Mouse (Mus musculus) liver, embryonic 12.5 days (tissue): Measurements from ENCODE around the gene Gtpbp6. TPM values are rescaled to one million over a fixed set of nuclear protein-coding genes. Genes with fewer than 3 reads are reported as not detected.
"Not testable (repeated sequence)": the region's sequence is repeated elsewhere in the genome, so short reads cannot be mapped to it uniquely, and the experiment has no call there.

Experiments
- ATAC-seq: fragments of 200-750 bp; cut with Nextera tagmentation; 2 replicates; pipeline ENCODE4 v1.8.0; 2017; ENCODE audit warnings: moderate number of reproducible peaks, mild to moderate bottlenecking, moderate library complexity
- H3K27ac ChIP-seq: fragments of 300-500 bp; sonication (generic); 2 replicates; pipeline ENCODE4 v1.5.1; 2016; ENCODE audit warnings: mild to moderate bottlenecking
- H3K27me3 ChIP-seq: fragments of 300-500 bp; sonication (generic); replicated peaks from 2 replicates; pipeline ENCODE4 v1.6.1; 2016; ENCODE audit warnings: mild to moderate bottlenecking, moderate library complexity
- H3K36me3 ChIP-seq: fragments of 300-500 bp; sonication (generic); 2 replicates; pipeline ENCODE4 v1.6.1; 2016; ENCODE audit warnings: mild to moderate bottlenecking, moderate library complexity
- H3K4me1 ChIP-seq: fragments of 300-500 bp; sonication (generic); 2 replicates; pipeline ENCODE4 v1.6.1; 2016
- H3K4me2 ChIP-seq: fragments of 300-500 bp; sonication (generic); 2 replicates; pipeline ENCODE4 v1.6.1; 2016; ENCODE audit warnings: mild to moderate bottlenecking, moderate library complexity
- H3K4me3 ChIP-seq: fragments of 300-500 bp; sonication (generic); 2 replicates; pipeline ENCODE4 v1.5.1; 2016; ENCODE audit warnings: mild to moderate bottlenecking, moderate library complexity
- H3K9ac ChIP-seq: fragments of 300-500 bp; sonication (generic); 2 replicates; pipeline ENCODE4 v1.6.1; 2016; ENCODE audit warnings: mild to moderate bottlenecking, moderate library complexity
- H3K9me3 ChIP-seq: fragments of 300-500 bp; sonication (generic); replicated peaks from 2 replicates; pipeline ENCODE4 v1.6.1; 2016; ENCODE audit warnings: mild to moderate bottlenecking, moderate library complexity
- WGBS: fragments of 180-500 bp; shearing (Covaris S2); methylation state at CpG from one replicate; pipeline ENCODE4 v1.1.7; 2016; ENCODE audit not compliant: insufficient replicate concordance; 5-methylcytosine and 5-hydroxymethylcytosine counted together
- polyA plus RNA-seq: library from polyadenylated mRNA; unstranded; fragments of >200 nt; fragmentation: Nextera tagmentation; extraction: Ambion mirVana; gene quantifications from 2 replicates; pipeline ENCODE4 v1.2.1, GENCODE M21; 2016

Gene Gtpbp6
- polyA plus RNA-seq, 1 experiment from 2014 or later, result 17.5 TPM

- Histone ChIP-seq H3K27ac (no peak overlapping the region), H3K4me1 (peaks cover 40% of the 10 kb centered on the region), H3K9ac (no peak overlapping the region), H3K27me3 (peaks cover 32% of the 10 kb centered on the region), H3K9me3 (no peaks in the 10 kb centered on the region), H3K4me2 (no peak overlapping the region), H3K36me3 (peaks cover 18% of the 10 kb centered on the region), H3K4me3 (no peak overlapping the region)
- ATAC-seq, result no peak
- 81% methylated on average over 1 of the region's 1 CpGs for WGBS
Measured at GRCm38 (mm10) chr5:110098991-110099477, 9.0 kb downstream of the Gtpbp6 start.

- Histone ChIP-seq H3K4me1 (peaks cover 19% of the 10 kb centered on the region), H3K27me3 (peaks cover 12% of the 10 kb centered on the region), H3K9ac (peak overlapping the region; percentile 69), H3K27ac (peak overlapping the region; percentile 85), H3K36me3 (no peaks in the 10 kb centered on the region), H3K4me3 (peak overlapping the region; percentile 59), H3K4me2 (peak overlapping the region; percentile 83), H3K9me3 (no peaks in the 10 kb centered on the region)
- peak; percentile 38 for ATAC-seq
- 3% methylated on average over 4 of the region's 4 CpGs for WGBS
Measured at GRCm38 (mm10) chr5:110094847-110095213, 13.2 kb downstream of the Gtpbp6 start.

- no peaks in the 10 kb centered on the region for H3K9me3 ChIP-seq
- H3K4me1 ChIP-seq, result peaks cover 19% of the 10 kb centered on the region
- H3K4me2 ChIP-seq, result peak within 1 kb of the TSS; percentile 83
- under 1% methylated on average over 25 of the region's 25 CpGs for WGBS
- peak; percentile 97 for ATAC-seq
- H3K4me3 ChIP-seq, result peak within 1 kb of the TSS; percentile 59
- no peaks in the 10 kb centered on the region for H3K36me3 ChIP-seq
- peaks cover 7% of the 10 kb centered on the region; the same call in 1 of the 2 replicates for H3K27me3 ChIP-seq
- H3K27ac ChIP-seq, result peak within 1 kb of the TSS; percentile 85
- peak within 1 kb of the TSS; percentile 69 for H3K9ac ChIP-seq
Measured at GRCm38 (mm10) chr5:110094030-110094846, 13.8 kb downstream of the Gtpbp6 start, which contains the start of gene Gm35315. Gene Gm35315 (minus strand): TSS chr5:110094420.

DNA sequence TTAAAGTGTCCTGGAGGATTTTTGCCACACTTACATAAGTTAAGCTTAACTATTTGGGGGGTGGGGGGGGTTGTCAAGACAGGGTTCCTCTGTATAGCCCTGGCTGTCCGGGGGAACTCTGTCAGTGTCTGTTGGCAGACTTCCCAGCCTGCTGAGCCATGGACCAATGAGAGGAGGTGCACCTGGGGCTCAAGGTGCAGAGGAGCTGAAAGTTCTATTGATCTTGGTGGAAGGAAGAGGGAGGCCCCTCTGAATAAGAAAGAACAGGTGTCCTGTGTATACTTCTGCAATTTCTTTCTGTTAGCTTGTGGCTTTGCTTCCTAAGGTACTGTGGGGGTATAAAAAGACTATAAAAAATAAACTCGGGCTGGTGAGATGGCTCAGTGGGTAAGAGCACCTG, 16.5 kb downstream of the Gtpbp6 start:
- H3K4me2 ChIP-seq, result no peak overlapping the region
- WGBS, result 63% methylated on average over 2 of the region's 2 CpGs
- no peaks in the 10 kb centered on the region for H3K9me3 ChIP-seq
- H3K36me3 ChIP-seq, result no peaks in the 10 kb centered on the region
- H3K4me3 ChIP-seq, result no peak overlapping the region
- no peaks in the 10 kb centered on the region for H3K27me3 ChIP-seq
- no peak overlapping the region for H3K27ac ChIP-seq
- ATAC-seq, result no peak
- H3K4me1 ChIP-seq, result peaks cover 19% of the 10 kb centered on the region
- no peak overlapping the region for H3K9ac ChIP-seq

- Histone ChIP-seq H3K36me3 (no peaks in the 10 kb centered on the region), H3K27ac (no peak overlapping the region), H3K4me3 (peak overlapping the region; percentile 22), H3K27me3 (no peaks in the 10 kb centered on the region), H3K9me3 (no peaks in the 10 kb centered on the region), H3K9ac (no peak overlapping the region), H3K4me2 (peak overlapping the region; percentile 45), H3K4me1 (no peaks in the 10 kb centered on the region)
- WGBS, result 39% methylated on average over 14 of the region's 14 CpGs
- ATAC-seq, result peak; percentile 88
Measured at GRCm38 (mm10) chr5:110086161-110086866, 21.7 kb downstream of the Gtpbp6 start.

GRCm38 (mm10) chr5:110082961-110083360, 25.0 kb downstream of the Gtpbp6 start:
- Histone ChIP-seq H3K27me3 (no peaks in the 10 kb centered on the region), H3K4me2 (no peak overlapping the region), H3K9ac (no peak overlapping the region), H3K4me3 (no peak overlapping the region), H3K27ac (no peak overlapping the region), H3K4me1 (no peaks in the 10 kb centered on the region), H3K9me3 (peaks cover 13% of the 10 kb centered on the region), H3K36me3 (peaks cover 18% of the 10 kb centered on the region)
- ATAC-seq, result no peak
- 54% methylated on average over 4 of the region's 4 CpGs for WGBS

DNA sequence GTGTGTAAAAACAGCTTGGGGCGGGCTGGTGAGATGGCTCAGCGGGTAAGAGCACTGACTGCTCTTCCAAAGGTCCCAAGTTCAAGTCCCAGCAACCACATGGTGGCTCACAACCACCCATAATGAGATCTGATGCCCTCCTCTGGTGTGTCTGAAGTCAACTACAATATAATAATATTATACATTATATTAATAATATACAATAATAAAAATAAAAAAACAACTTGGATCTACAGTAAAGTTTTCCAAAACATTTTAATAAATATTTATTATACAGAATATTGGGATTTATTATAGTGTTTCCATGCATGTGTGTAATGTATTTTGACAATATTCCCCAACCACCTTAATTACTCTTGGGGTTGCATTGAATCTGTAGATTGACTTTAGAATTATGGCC, 35.6 kb downstream of the Gtpbp6 start, which contains the start of gene Gm17655:
Gm17655 (minus strand) TSS at position 101 of the 400 bp plus-strand sequence.
- H3K9me3 ChIP-seq, result peaks cover 12% of the 10 kb centered on the region
- not testable (repeated sequence) for H3K27ac ChIP-seq, H3K4me1 ChIP-seq, ATAC-seq, H3K4me3 ChIP-seq, H3K9ac ChIP-seq, H3K4me2 ChIP-seq, H3K36me3 ChIP-seq, H3K27me3 ChIP-seq
- WGBS, result 58% methylated on average over 2 of the region's 2 CpGs

DNA sequence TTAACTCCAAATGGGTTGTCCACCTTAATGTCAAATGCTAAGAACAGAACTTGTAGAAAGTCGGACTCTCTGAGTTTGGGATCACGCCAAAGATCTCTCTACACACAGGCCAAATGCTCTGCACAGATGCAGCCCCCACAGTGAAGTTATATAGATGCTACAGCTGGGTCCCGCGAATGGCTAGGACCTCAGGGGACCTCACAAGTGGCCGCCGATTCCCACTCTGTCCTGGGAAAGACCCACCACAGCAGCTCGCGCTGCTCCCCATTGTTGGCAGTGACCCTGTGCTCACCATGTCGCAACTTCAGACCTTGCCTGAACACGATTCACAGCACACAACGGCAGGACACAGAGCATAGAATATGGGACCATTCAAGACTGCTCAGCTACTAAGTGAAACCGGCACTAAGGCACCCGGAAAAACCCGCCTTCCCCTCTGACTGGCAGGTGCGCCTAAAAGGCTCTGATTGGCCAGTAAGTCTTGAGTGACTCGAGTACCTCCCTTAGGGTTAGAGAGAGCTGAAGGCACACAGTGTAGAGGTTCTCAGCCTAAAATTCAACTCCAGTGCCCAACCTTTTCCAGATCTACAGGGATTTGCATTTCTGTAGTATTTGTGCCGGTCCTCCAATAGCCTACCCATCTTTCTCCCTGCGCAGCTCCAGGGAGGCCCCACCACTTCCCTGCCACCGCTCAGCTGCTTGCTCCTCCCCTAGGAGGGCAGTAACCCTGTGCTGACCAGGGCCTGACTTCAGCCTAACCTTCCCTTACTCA, 50.2 kb downstream of the Gtpbp6 start:
- Histone ChIP-seq H3K4me3 (peak overlapping the region; percentile 75), H3K27ac (peak overlapping the region; percentile 52), H3K4me1 (peaks cover 8% of the 10 kb centered on the region), H3K4me2 (peak overlapping the region; percentile 73), H3K27me3 (no peaks in the 10 kb centered on the region), H3K36me3 (no peaks in the 10 kb centered on the region), H3K9me3 (no peaks in the 10 kb centered on the region), H3K9ac (peak overlapping the region; percentile 77)
- WGBS, result 1% methylated on average over 19 of the region's 19 CpGs
- ATAC-seq, result peak; percentile 99

Other genes with a start within 250 kb of the Gtpbp6 start
- 0.26 and 0.42 TPM in 2 replicates for gene Gm15446, start 184.8 kb downstream of the Gtpbp6 start, polyA plus RNA-seq
- gene Zfp932, start 111.7 kb downstream of the Gtpbp6 start, polyA plus RNA-seq, result 8.9 and 10.6 TPM in 2 replicates
- gene Gm17655, start 35.7 kb downstream of the Gtpbp6 start, polyA plus RNA-seq, result 2.6 and 3.0 TPM in 2 replicates
- gene Gm35315, start 13.8 kb downstream of the Gtpbp6 start, polyA plus RNA-seq, result 1.8 and 2.4 TPM in 2 replicates
- 0.57 and 0.82 TPM in 2 replicates for gene Plcxd1, start 8.2 kb downstream of the Gtpbp6 start, polyA plus RNA-seq
- 1.9 and 2.0 TPM in 2 replicates for gene Zfp605, start 1.9 kb upstream of the Gtpbp6 start, polyA plus RNA-seq
- 29.1 and 30.5 TPM in 2 replicates for gene Chfr, start 27.6 kb upstream of the Gtpbp6 start, polyA plus RNA-seq
- gene Golga3, start 68.5 kb upstream of the Gtpbp6 start, polyA plus RNA-seq, result 13.5 and 14.0 TPM in 2 replicates
- 20.8 and 21.6 TPM in 2 replicates for gene Ankle2, start 122.8 kb upstream of the Gtpbp6 start, polyA plus RNA-seq
- 46.5 and 48.1 TPM in 2 replicates for gene Pgam5, start 161.7 kb upstream of the Gtpbp6 start, polyA plus RNA-seq
- 24.4 and 26.1 TPM in 2 replicates for gene Pxmp2, start 178.0 kb upstream of the Gtpbp6 start, polyA plus RNA-seq
- 26.5 and 27.9 TPM in 2 replicates for gene Pole, start 178.1 kb upstream of the Gtpbp6 start, polyA plus RNA-seq
- gene P2rx2, start 235.0 kb upstream of the Gtpbp6 start, polyA plus RNA-seq, result 0.06 TPM in 1 of 2 replicates, not detected in the other
- gene Lrcol1, start 236.5 kb upstream of the Gtpbp6 start, polyA plus RNA-seq, result not detected in 2 replicates